In the genomic region with DNA sequence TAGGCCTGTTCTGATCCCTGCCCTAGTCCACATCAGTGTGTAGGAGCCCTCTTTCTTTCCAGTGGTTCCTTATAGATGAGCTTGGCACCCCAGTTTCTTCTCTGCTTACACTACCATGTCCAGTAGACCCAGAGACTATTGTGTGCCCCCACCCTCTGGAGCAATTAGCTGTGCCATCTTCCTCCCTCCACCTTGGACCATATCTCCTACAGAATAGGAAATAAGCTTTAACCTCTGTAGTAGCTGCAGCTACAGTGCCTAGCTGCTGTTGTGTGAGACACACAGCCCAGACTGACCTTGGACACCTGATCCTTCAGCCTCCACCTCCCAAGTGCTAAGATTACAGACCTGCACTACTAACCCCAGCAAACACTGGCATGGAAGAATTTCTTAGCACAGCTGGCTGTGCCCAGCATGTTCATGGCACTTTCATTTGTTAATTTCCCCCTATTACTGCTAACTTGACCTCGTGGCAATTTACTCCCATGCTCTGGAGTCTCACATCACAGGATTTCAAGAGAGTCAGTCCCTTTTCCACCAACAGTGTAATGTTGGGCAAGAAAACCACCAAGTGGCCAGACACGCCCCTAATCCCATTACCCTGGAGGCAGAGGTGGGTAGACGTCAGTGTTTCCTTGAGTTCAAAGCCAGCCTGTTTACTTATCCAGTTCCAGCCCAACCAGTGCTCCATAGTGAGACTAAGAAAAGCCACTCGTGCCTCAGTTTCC, we compare ENCODE assay signal across 10 mouse cellular contexts. TPM values are rescaled to one million over a fixed set of nuclear protein-coding genes. Genes with fewer than 3 reads are reported as not detected.
A peak's percentile ranks its signal among the peaks of the same experiment; 100 is the strongest.
DNase-seq lines count a peak whose midpoint lies in the region; ATAC-seq and TF ChIP-seq lines count a peak whose summit lies in the region.
"Had no signal": no experiment of that assay in that cellular context is flagged by ENCODE, and none has a peak within 500 bp of the region (broad histone marks: within the 10 kb centered on the region; RNA-seq: fewer than 3 reads in every experiment).

No protein-coding gene starts in this region.

- no peak for DNase-seq in heart, embryonic 10.5 days (ENCODE audit: low spot score)
- peak; percentile 54 for DNase-seq in lung, postnatal 25 days (ENCODE audit: low spot score)
- no peak for DNase-seq in urinary bladder, postnatal 25 days (ENCODE audit: low spot score)
- DNase-seq in gastrocnemius, postnatal 10 days, result no peak
- DNase-seq in urinary bladder, adult 18-20 months (ENCODE audit: low spot score in 2 of 2), result no peak

- H3K4me1 ChIP-seq in heart, embryonic 14.5 days (ENCODE audit: control insufficient read depth in 2 of 2, insufficient read depth in 2 of 2, low read length in 2 of 2), result no peaks in the 10 kb centered on the region
- H3K4me1 ChIP-seq in heart, embryonic 10.5 days, result no peaks in the 10 kb centered on the region
- no peaks in the 10 kb centered on the region for H3K4me1 ChIP-seq in ES-Bruce4 (ENCODE audit: control insufficient read depth, insufficient read depth, low read length)

- TF ChIP-seq POLR2A in ES-Bruce4 (IDR thresholded peaks at IDR 0.05; ENCODE audit: insufficient read depth, low read length), result no peak

- no peak for ATAC-seq in heart, embryonic 14.5 days (ENCODE audit: insufficient number of reproducible peaks, insufficient read depth, low FRiP score, low read depth)
- peak; percentile 18 for ATAC-seq in inflammation-experienced regulatory T-cells, adult 6 months

- H3K9me3 ChIP-seq in heart, embryonic 14.5 days (ENCODE audit: control insufficient read depth, low read length), result no peaks in the 10 kb centered on the region
- no peaks in the 10 kb centered on the region for H3K9me3 ChIP-seq in heart, embryonic 10.5 days
- H3K9me3 ChIP-seq in ES-Bruce4 (replicated peaks; ENCODE audit: control insufficient read depth, insufficient read depth, low read length, poor library complexity, severe bottlenecking), result no peaks in the 10 kb centered on the region; the same call in 1 of the 2 replicates
- H3K9me3 ChIP-seq: midbrain, embryonic 15.5 days had no signal

- H3K9ac ChIP-seq in heart, embryonic 14.5 days (ENCODE audit: low read length), result no peak overlapping the region
- H3K9ac ChIP-seq in ES-Bruce4 (ENCODE audit: low read depth, poor library complexity, severe bottlenecking), result 0 out of 2 replicates have a peak overlapping the region, but pooled peaks have one; percentile 60
- H3K9ac ChIP-seq: forebrain, postnatal 0 days; midbrain, embryonic 15.5 days had no signal

- WGBS in heart, embryonic 14.5 days, result 75% methylated on average over 4 of the region's 4 CpGs
- WGBS in heart, embryonic 10.5 days, result 65% methylated on average over 4 of the region's 4 CpGs

- TF ChIP-seq EP300 in ES-Bruce4 (IDR thresholded peaks at IDR 0.05; ENCODE audit: insufficient read depth, low read depth, low read length), result no peak

- no peaks in the 10 kb centered on the region for H3K36me3 ChIP-seq in heart, embryonic 14.5 days (ENCODE audit: control insufficient read depth, insufficient read depth, low read length)
- peaks cover 8% of the 10 kb centered on the region; the same call in 1 of the 2 replicates for H3K36me3 ChIP-seq in heart, embryonic 10.5 days
- no peaks in the 10 kb centered on the region for H3K36me3 ChIP-seq in ES-Bruce4 (ENCODE audit: control insufficient read depth, insufficient read depth, low read length, poor library complexity, severe bottlenecking)
- H3K36me3 ChIP-seq: midbrain, embryonic 15.5 days had no signal

- no peak overlapping the region for H3K27ac ChIP-seq in heart, embryonic 14.5 days (replicated peaks in 1 of 2; ENCODE audit: control insufficient read depth in 1 of 2, insufficient read depth in 1 of 2, low read depth in 2 of 2, low read length in 2 of 2)
- H3K27ac ChIP-seq in heart, embryonic 10.5 days, result no peak overlapping the region
- H3K27ac ChIP-seq in ES-Bruce4 (ENCODE audit: insufficient read depth, low read length), result 0 out of 2 replicates have a peak overlapping the region, but pooled peaks have one; percentile 37
- H3K27ac ChIP-seq: midbrain, embryonic 15.5 days had no signal

- no peaks in the 10 kb centered on the region for H3K27me3 ChIP-seq in heart, embryonic 14.5 days (ENCODE audit: control insufficient read depth, insufficient read depth, low read length)
- H3K27me3 ChIP-seq in heart, embryonic 10.5 days (ENCODE audit: insufficient read depth, poor library complexity, severe bottlenecking), result no peaks in the 10 kb centered on the region
- no peaks in the 10 kb centered on the region for H3K27me3 ChIP-seq in ES-Bruce4 (ENCODE audit: control insufficient read depth, insufficient read depth, low read length, poor library complexity, severe bottlenecking)
- H3K27me3 ChIP-seq: midbrain, embryonic 15.5 days had no signal

- H3K4me2 ChIP-seq in heart, embryonic 14.5 days (ENCODE audit: low read length), result peak overlapping the region; percentile 80; the same call in 1 of the 2 replicates

- TF ChIP-seq CTCF in ES-Bruce4 (IDR thresholded peaks at IDR 0.05; ENCODE audit: low read depth, low read length), result no peak

- no peak overlapping the region for H3K4me3 ChIP-seq in heart, embryonic 14.5 days (ENCODE audit: control insufficient read depth in 1 of 2, insufficient read depth in 1 of 2, low read depth in 1 of 2, low read length in 2 of 2)
- H3K4me3 ChIP-seq in heart, embryonic 10.5 days, result no peak overlapping the region
- no peak overlapping the region for H3K4me3 ChIP-seq in ES-Bruce4 (ENCODE audit: low read depth, low read length)

RNA-seq across cellular contexts. Expression of gene Birc3, which starts 1.5 kb away (rescaled TPM):
- 4.3 and 5.5 TPM in 2 replicates for polyA plus RNA-seq in heart, embryonic 14.5 days (2014; fragmentation: Nextera tagmentation; extraction: Ambion mirVana)
- polyA plus RNA-seq in heart, embryonic 10.5 days (2016; fragmentation: Nextera tagmentation; extraction: Ambion mirVana), result 4.9 and 5.2 TPM in 2 replicates
- polyA plus RNA-seq in ES-Bruce4 (2011; ENCODE audit: insufficient read depth, insufficient read length, low read depth, missing spikeins), result 6.0 and 9.6 TPM in 2 replicates
- polyA plus RNA-seq in inflammation-experienced regulatory T-cells, adult 6 months (2017; shearing (Covaris generic)), result 100 to 1,000 TPM in 2 of 3 experiments, 10 to 100 TPM in 1; 87.6 to 134 (median 121) TPM
- total RNA-seq in gastrocnemius, postnatal 10 days (2021), result 10 to 100 TPM in 1 of 2 experiments, 1 to 10 TPM in 1; 7.2 to 12.5 TPM

RNA-seq across cellular contexts. Expression of gene Birc2, which starts 34.6 kb away (rescaled TPM):
- polyA plus RNA-seq in heart, embryonic 14.5 days (2014; fragmentation: Nextera tagmentation; extraction: Ambion mirVana), result 29.5 and 32.6 TPM in 2 replicates
- polyA plus RNA-seq in heart, embryonic 10.5 days (2016; fragmentation: Nextera tagmentation; extraction: Ambion mirVana), result 23.6 and 24.2 TPM in 2 replicates
- 51.9 and 52.5 TPM in 2 replicates for polyA plus RNA-seq in ES-Bruce4 (2011; ENCODE audit: insufficient read depth, insufficient read length, low read depth, missing spikeins)
- polyA plus RNA-seq in inflammation-experienced regulatory T-cells, adult 6 months (2017; shearing (Covaris generic)), result 100 to 1,000 TPM; 110 to 127 (median 119) TPM
- 10 to 100 TPM; 18.1 to 19.6 TPM for total RNA-seq in gastrocnemius, postnatal 10 days (2021)
